Mouse (Mus musculus): ENCODE measurements around the gene Smoc2. TPM values are rescaled to one million over a fixed set of nuclear protein-coding genes. Genes with fewer than 3 reads are reported as not detected.

Smoc2 gene
- polyA plus RNA-seq, 1 experiment from 2014 or later: 122 TPM

GRCm38 (mm10) chr17:14353219-14354079 lies 74.1 kb downstream of the Smoc2 start:
- Histone ChIP-seq H3K27me3 (replicated peaks; ENCODE audit: control insufficient read depth, insufficient read depth, low read length) (no peaks in the 10 kb centered on the region), H3K4me3 (ENCODE audit: low read length) (no peak overlapping the region), H3K9ac (ENCODE audit: low read depth, low read length) (no peak overlapping the region), H3K4me1 (ENCODE audit: control insufficient read depth, insufficient read depth, low read length) (no peaks in the 10 kb centered on the region), H3K27ac (ENCODE audit: low read length) (peak overlapping the region; percentile 20; the same call in 1 of the 2 replicates), H3K4me2 (ENCODE audit: low read depth, low read length) (no peak overlapping the region), H3K36me3 (ENCODE audit: control insufficient read depth, insufficient read depth, low read length) (no peaks in the 10 kb centered on the region), H3K9me3 (ENCODE audit: control insufficient read depth, low read length) (no peaks in the 10 kb centered on the region)
- peak; percentile 86 for ATAC-seq
- 47% methylated on average over 10 of the region's 10 CpGs for WGBS

- no peaks in the 10 kb centered on the region for H3K4me1 ChIP-seq (ENCODE audit: control insufficient read depth, insufficient read depth, low read length)
- no peaks in the 10 kb centered on the region for H3K9me3 ChIP-seq (ENCODE audit: control insufficient read depth, low read length)
- no peak overlapping the region for H3K27ac ChIP-seq (ENCODE audit: low read length)
- H3K36me3 ChIP-seq (ENCODE audit: control insufficient read depth, insufficient read depth, low read length): no peaks in the 10 kb centered on the region
- WGBS: 85% methylated on average over 1 of the region's 1 CpGs
- H3K9ac ChIP-seq (ENCODE audit: low read depth, low read length): no peak overlapping the region
- no peak overlapping the region for H3K4me2 ChIP-seq (ENCODE audit: low read depth, low read length)
- no peak for ATAC-seq
- H3K4me3 ChIP-seq (ENCODE audit: low read length): no peak overlapping the region
- no peaks in the 10 kb centered on the region for H3K27me3 ChIP-seq (replicated peaks; ENCODE audit: control insufficient read depth, insufficient read depth, low read length)
Observed at GRCm38 (mm10) chr17:14361511-14361910, 82.2 kb downstream of the Smoc2 start.

DNA sequence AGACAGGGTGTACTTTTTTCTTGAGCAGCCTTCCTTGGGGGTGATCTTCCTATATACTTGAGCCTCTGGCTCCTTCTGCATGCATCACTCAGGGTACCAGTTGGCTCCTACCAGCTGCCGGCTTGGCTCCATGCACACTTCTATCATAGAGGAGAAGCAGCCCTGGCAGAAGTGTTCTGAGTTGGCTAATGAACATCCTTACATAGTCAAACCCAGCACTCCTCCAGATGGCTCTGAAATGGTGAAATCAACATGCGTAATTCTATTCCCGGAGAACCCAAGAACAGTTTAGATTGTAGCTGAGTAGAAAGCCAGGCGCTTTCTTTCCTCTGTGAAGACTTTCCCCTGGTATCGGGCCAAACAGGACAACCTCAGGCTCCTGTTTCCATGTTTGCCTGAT lies 91.2 kb downstream of the Smoc2 start:
- Histone ChIP-seq H3K27ac (ENCODE audit: low read length) (no peak overlapping the region), H3K9ac (ENCODE audit: low read depth, low read length) (no peak overlapping the region), H3K4me3 (ENCODE audit: low read length) (no peak overlapping the region), H3K4me1 (ENCODE audit: control insufficient read depth, insufficient read depth, low read length) (no peaks in the 10 kb centered on the region; the same call in 1 of the 2 replicates), H3K27me3 (replicated peaks; ENCODE audit: control insufficient read depth, insufficient read depth, low read length) (no peaks in the 10 kb centered on the region), H3K9me3 (ENCODE audit: control insufficient read depth, low read length) (no peaks in the 10 kb centered on the region), H3K36me3 (ENCODE audit: control insufficient read depth, insufficient read depth, low read length) (no peaks in the 10 kb centered on the region), H3K4me2 (ENCODE audit: low read depth, low read length) (no peak overlapping the region)
- WGBS: 83% methylated on average over 5 of the region's 5 CpGs
- ATAC-seq: no peak

DNA sequence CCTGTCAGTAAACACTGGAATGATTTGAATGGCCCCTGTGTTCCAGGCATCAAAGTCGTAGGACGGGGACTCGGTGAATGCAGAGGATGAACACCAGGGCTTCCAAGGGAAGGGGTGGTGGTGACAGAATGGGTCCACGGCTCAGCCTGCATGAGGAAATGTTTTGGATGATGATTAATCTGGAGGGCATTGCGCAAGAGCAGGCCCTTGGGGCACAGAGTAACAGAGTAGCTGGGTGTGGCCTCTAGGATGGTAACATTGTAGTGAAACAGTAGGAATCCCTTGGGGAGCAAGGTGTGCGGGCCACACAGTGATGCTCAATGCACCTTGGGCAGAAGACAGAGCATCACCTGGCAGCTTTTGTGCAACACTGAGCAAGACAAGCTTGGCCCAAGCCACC lies 92.3 kb downstream of the Smoc2 start:
- Histone ChIP-seq H3K9ac (ENCODE audit: low read depth, low read length) (no peak overlapping the region), H3K4me3 (ENCODE audit: low read length) (no peak overlapping the region), H3K36me3 (ENCODE audit: control insufficient read depth, insufficient read depth, low read length) (no peaks in the 10 kb centered on the region), H3K4me2 (ENCODE audit: low read depth, low read length) (no peak overlapping the region), H3K27ac (ENCODE audit: low read length) (no peak overlapping the region), H3K9me3 (ENCODE audit: control insufficient read depth, low read length) (no peaks in the 10 kb centered on the region), H3K27me3 (replicated peaks; ENCODE audit: control insufficient read depth, insufficient read depth, low read length) (no peaks in the 10 kb centered on the region), H3K4me1 (ENCODE audit: control insufficient read depth, insufficient read depth, low read length) (no peaks in the 10 kb centered on the region; the same call in 1 of the 2 replicates)
- peak; percentile 79 for ATAC-seq
- WGBS: 64% methylated on average over 6 of the region's 6 CpGs

DNA sequence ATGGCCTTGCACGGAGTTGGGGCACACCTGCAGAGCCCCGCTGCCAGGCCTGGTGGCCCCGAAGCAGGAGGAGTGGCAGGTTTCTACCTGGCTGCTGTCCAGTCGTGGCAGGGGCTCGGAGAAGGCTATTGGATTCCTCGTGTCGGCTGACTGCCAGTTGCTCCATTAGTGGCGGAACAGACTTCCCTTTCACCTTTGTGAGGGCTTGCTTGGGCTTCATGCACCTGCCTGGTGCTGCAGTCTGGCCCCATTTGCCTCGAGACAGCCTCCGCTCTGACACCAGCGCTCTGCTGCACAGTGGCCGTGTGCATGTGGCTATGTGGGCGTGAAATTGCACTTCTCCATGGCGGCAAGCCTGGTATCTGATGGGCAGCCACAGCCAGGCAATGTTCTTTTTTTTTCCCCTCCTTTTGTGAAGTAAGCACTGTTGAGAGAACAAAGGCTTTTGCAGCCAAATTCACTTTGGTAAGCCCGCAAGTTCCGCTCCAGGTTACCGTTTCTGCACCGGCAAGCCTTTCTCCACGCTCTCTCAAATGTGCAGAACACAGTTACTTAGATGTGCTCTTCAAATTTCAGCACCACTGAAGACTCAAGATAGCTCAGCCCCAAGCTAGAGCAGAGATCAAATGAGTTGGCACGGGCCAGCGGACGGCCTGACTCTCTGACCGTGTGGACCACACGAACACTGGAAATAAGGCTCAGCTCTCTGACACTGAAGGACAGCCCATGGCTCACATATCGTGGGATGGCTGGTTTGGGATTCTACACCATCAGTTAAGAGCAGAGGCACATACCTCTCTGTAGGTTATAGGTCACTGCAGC lies 93.2 kb downstream of the Smoc2 start:
- no peak overlapping the region for H3K4me3 ChIP-seq (ENCODE audit: low read length)
- H3K9me3 ChIP-seq (ENCODE audit: control insufficient read depth, low read length): no peaks in the 10 kb centered on the region
- no peak overlapping the region for H3K27ac ChIP-seq (ENCODE audit: low read length)
- no peak for ATAC-seq
- WGBS: 80% methylated on average over 25 of the region's 25 CpGs
- no peaks in the 10 kb centered on the region for H3K27me3 ChIP-seq (replicated peaks; ENCODE audit: control insufficient read depth, insufficient read depth, low read length)
- no peaks in the 10 kb centered on the region for H3K36me3 ChIP-seq (ENCODE audit: control insufficient read depth, insufficient read depth, low read length)
- no peaks in the 10 kb centered on the region; the same call in 1 of the 2 replicates for H3K4me1 ChIP-seq (ENCODE audit: control insufficient read depth, insufficient read depth, low read length)
- no peak overlapping the region for H3K9ac ChIP-seq (ENCODE audit: low read depth, low read length)
- no peak overlapping the region for H3K4me2 ChIP-seq (ENCODE audit: low read depth, low read length)

- 56% methylated on average over 17 of the region's 17 CpGs for WGBS
- no peak for ATAC-seq
- Histone ChIP-seq H3K4me3 (ENCODE audit: low read length) (no peak overlapping the region), H3K9ac (ENCODE audit: low read depth, low read length) (no peak overlapping the region), H3K9me3 (ENCODE audit: control insufficient read depth, low read length) (no peaks in the 10 kb centered on the region), H3K4me2 (ENCODE audit: low read depth, low read length) (no peak overlapping the region), H3K4me1 (ENCODE audit: control insufficient read depth, insufficient read depth, low read length) (0 out of 2 replicates have a peak, but pooled peaks cover 4% of the 10 kb centered on the region), H3K27ac (ENCODE audit: low read length) (no peak overlapping the region), H3K27me3 (replicated peaks; ENCODE audit: control insufficient read depth, insufficient read depth, low read length) (no peaks in the 10 kb centered on the region), H3K36me3 (ENCODE audit: control insufficient read depth, insufficient read depth, low read length) (no peaks in the 10 kb centered on the region)
Observed at GRCm38 (mm10) chr17:14378692-14379446, 99.6 kb downstream of the Smoc2 start.

DNA sequence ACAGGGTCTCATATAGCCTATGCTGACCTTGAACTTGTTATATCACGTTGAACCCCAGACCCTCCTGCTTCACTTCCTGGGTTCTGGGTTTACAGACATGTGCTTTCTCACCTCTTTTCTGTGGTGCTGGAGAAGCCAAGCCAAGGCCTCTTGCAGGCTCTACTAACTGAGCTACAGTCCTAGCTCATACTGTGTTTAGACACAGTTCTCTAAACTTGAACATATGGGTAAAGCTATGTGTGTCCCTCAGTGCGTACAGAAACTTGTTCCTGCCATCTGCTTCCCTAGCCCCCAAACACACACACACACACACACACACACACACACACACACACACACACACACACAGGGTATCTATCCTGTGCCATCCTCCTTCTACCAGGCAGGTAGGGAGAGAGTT lies 100.2 kb downstream of the Smoc2 start:
- 76% methylated on average over 2 of the region's 2 CpGs for WGBS
- H3K36me3 ChIP-seq (ENCODE audit: control insufficient read depth, insufficient read depth, low read length): no peaks in the 10 kb centered on the region
- H3K4me2 ChIP-seq (ENCODE audit: low read depth, low read length): no peak overlapping the region
- H3K4me3 ChIP-seq (ENCODE audit: low read length): no peak overlapping the region
- no peaks in the 10 kb centered on the region for H3K27me3 ChIP-seq (replicated peaks; ENCODE audit: control insufficient read depth, insufficient read depth, low read length)
- no peak for ATAC-seq
- no peaks in the 10 kb centered on the region for H3K9me3 ChIP-seq (ENCODE audit: control insufficient read depth, low read length)
- 0 out of 2 replicates have a peak, but pooled peaks cover 4% of the 10 kb centered on the region for H3K4me1 ChIP-seq (ENCODE audit: control insufficient read depth, insufficient read depth, low read length)
- no peak overlapping the region for H3K9ac ChIP-seq (ENCODE audit: low read depth, low read length)
- H3K27ac ChIP-seq (ENCODE audit: low read length): no peak overlapping the region

- Histone ChIP-seq H3K4me1 (ENCODE audit: control insufficient read depth, insufficient read depth, low read length) (0 out of 2 replicates have a peak, but pooled peaks cover 4% of the 10 kb centered on the region), H3K27ac (ENCODE audit: low read length) (no peak overlapping the region), H3K9ac (ENCODE audit: low read depth, low read length) (no peak overlapping the region), H3K27me3 (replicated peaks; ENCODE audit: control insufficient read depth, insufficient read depth, low read length) (no peaks in the 10 kb centered on the region), H3K4me2 (ENCODE audit: low read depth, low read length) (no peak overlapping the region), H3K4me3 (ENCODE audit: low read length) (no peak overlapping the region), H3K9me3 (ENCODE audit: control insufficient read depth, low read length) (no peaks in the 10 kb centered on the region), H3K36me3 (ENCODE audit: control insufficient read depth, insufficient read depth, low read length) (no peaks in the 10 kb centered on the region)
- ATAC-seq: no peak
- WGBS: 90% methylated on average over 3 of the region's 3 CpGs
Observed at GRCm38 (mm10) chr17:14379966-14380365, 100.7 kb downstream of the Smoc2 start.

- 64% methylated on average over 12 of the region's 12 CpGs for WGBS
- no peak overlapping the region for H3K4me2 ChIP-seq (ENCODE audit: low read depth, low read length)
- H3K9ac ChIP-seq (ENCODE audit: low read depth, low read length): no peak overlapping the region
- no peak overlapping the region for H3K27ac ChIP-seq (ENCODE audit: low read length)
- H3K9me3 ChIP-seq (ENCODE audit: control insufficient read depth, low read length): no peaks in the 10 kb centered on the region
- H3K4me3 ChIP-seq (ENCODE audit: low read length): no peak overlapping the region
- no peaks in the 10 kb centered on the region for H3K27me3 ChIP-seq (replicated peaks; ENCODE audit: control insufficient read depth, insufficient read depth, low read length)
- ATAC-seq: no peak
- H3K4me1 ChIP-seq (ENCODE audit: control insufficient read depth, insufficient read depth, low read length): 0 out of 2 replicates have a peak, but pooled peaks cover 4% of the 10 kb centered on the region
- no peaks in the 10 kb centered on the region for H3K36me3 ChIP-seq (ENCODE audit: control insufficient read depth, insufficient read depth, low read length)
Observed at GRCm38 (mm10) chr17:14380526-14380925, 101.2 kb downstream of the Smoc2 start.
